Mouse (Mus musculus) midbrain, postnatal 0 days (tissue): Measurements from ENCODE around the gene Kif26a. TPM values are rescaled to one million over a fixed set of nuclear protein-coding genes. Genes with fewer than 3 reads are reported as not detected.

ENCODE experiments used
- ATAC-seq: fragments of 200-750 bp; cut with Nextera tagmentation; 2 replicates; pipeline ENCODE4 v1.8.0; 2017; ENCODE audit warnings: moderate number of reproducible peaks, mild to moderate bottlenecking, moderate TSS enrichment, moderate library complexity; ENCODE audit not compliant: low FRiP score
- DNase-seq: peaks from one replicate; pipeline ENCODE4 v3.0.0-alpha.2; 2015; ENCODE audit warnings: low spot score
- H3K27ac ChIP-seq: fragments of 300-500 bp; sonication (generic); 2 replicates; pipeline ENCODE4 v1.5.1; 2014; ENCODE audit warnings: low read depth, mild to moderate bottlenecking, low read length, mixed read lengths
- H3K27me3 ChIP-seq: fragments of 300-500 bp; sonication (generic); 2 replicates; pipeline ENCODE4 v1.6.1; 2014; ENCODE audit warnings: low read length, control low read depth, mixed read lengths; ENCODE audit not compliant: insufficient read depth
- H3K36me3 ChIP-seq: fragments of 300-500 bp; sonication (generic); 2 replicates; pipeline ENCODE4 v1.6.1; 2014; ENCODE audit warnings: low read length, control low read depth, mixed read lengths; ENCODE audit not compliant: insufficient read depth
- H3K4me1 ChIP-seq: fragments of 300-500 bp; sonication (generic); 2 replicates; pipeline ENCODE4 v1.6.1; 2014; ENCODE audit warnings: mild to moderate bottlenecking, control low read depth, antibody characterized with exemption, low read length, mixed read lengths; ENCODE audit not compliant: insufficient read depth
- H3K4me2 ChIP-seq: fragments of 300-500 bp; sonication (generic); 2 replicates; pipeline ENCODE4 v1.6.1; 2014; ENCODE audit warnings: low read depth, mild to moderate bottlenecking, low read length, mixed read lengths; ENCODE audit not compliant: poor library complexity, severe bottlenecking
- H3K4me3 ChIP-seq: fragments of 300-500 bp; sonication (generic); 2 replicates; pipeline ENCODE4 v1.5.1; 2014; ENCODE audit warnings: low read depth, mild to moderate bottlenecking, low read length, moderate library complexity
- H3K9ac ChIP-seq: fragments of 300-500 bp; sonication (generic); replicated peaks from 2 replicates; pipeline ENCODE4 v1.6.1; 2014; ENCODE audit warnings: mild to moderate bottlenecking, low read length, moderate library complexity, mixed read lengths; ENCODE audit not compliant: poor library complexity, severe bottlenecking
- H3K9me3 ChIP-seq: fragments of 300-500 bp; sonication (generic); 2 replicates; pipeline ENCODE4 v1.6.1; 2016; ENCODE audit warnings: low read length, control low read depth
- CTCF ChIP-seq: IDR thresholded peaks from 2 replicates; pipeline ENCODE4 v1.5.1; 2016; ENCODE audit warnings: antibody characterized with exemption, mild to moderate bottlenecking
- WGBS: fragments of 180-500 bp; shearing (Covaris S2); extraction: QIAGEN DNeasy Blood & Tissue Kit; methylation state at CpG from one replicate; pipeline ENCODE4 v1.1.7; 2014; 5-methylcytosine and 5-hydroxymethylcytosine counted together
- polyA plus RNA-seq: library from polyadenylated mRNA; unstranded; fragments of >200 nt; fragmentation: Nextera tagmentation; extraction: Ambion mirVana; gene quantifications from 2 replicates; pipeline ENCODE4 v1.2.1, GENCODE M21; 2015
- total RNA-seq: library from RNA; depleted of rRNA; stranded (reverse); fragments of >200 nt; gene quantifications from 2 replicates; pipeline ENCODE4 v1.2.3, GENCODE M21; 2014; rRNA removed

The Kif26a gene
- total RNA-seq (24.1 and 26.5 TPM in 2 replicates), polyA plus RNA-seq (1.9 and 2.4 TPM in 2 replicates)

GRCm38 (mm10) chr12:112145875-112146651 lies at the start of gene Kif26a:
Kif26a (plus strand) TSS chr12:112146208.
- H3K27me3 ChIP-seq, result peaks cover 11% of the 10 kb centered on the region; the same call in 1 of the 2 replicates
- ATAC-seq, result peak; percentile 25
- H3K4me1 ChIP-seq, result peaks cover 5% of the 10 kb centered on the region; the same call in 1 of the 2 replicates

GRCm38 (mm10) chr12:112096733-112097117 lies 49.3 kb upstream of the Kif26a start:
- Histone ChIP-seq H3K9ac (no peak overlapping the region), H3K4me1 (no peaks in the 10 kb centered on the region), H3K4me2 (no peak overlapping the region), H3K27me3 (no peaks in the 10 kb centered on the region), H3K9me3 (no peaks in the 10 kb centered on the region), H3K27ac (no peak overlapping the region), H3K4me3 (no peak overlapping the region), H3K36me3 (no peaks in the 10 kb centered on the region)
- no peak for ATAC-seq
- 79% methylated on average over 8 of the region's 8 CpGs for WGBS
- DNase-seq, result no peak
- no peak for TF ChIP-seq CTCF

More at GRCm38 (mm10) chr12:112145875-112146651, at the start of gene Kif26a:
- WGBS, result 2% methylated on average over 65 of the region's 68 CpGs
- no peak for DNase-seq
- H3K36me3 ChIP-seq, result no peaks in the 10 kb centered on the region
- peak within 1 kb of the TSS; percentile 2; the same call in 1 of the 2 replicates for H3K27ac ChIP-seq
- peak within 1 kb of the TSS; percentile 57 for H3K9ac ChIP-seq
- H3K4me3 ChIP-seq, result peak within 1 kb of the TSS; percentile 63
- TF ChIP-seq CTCF, result peak; percentile 76
- H3K9me3 ChIP-seq, result no peaks in the 10 kb centered on the region
- peak within 1 kb of the TSS; percentile 68 for H3K4me2 ChIP-seq

- DNase-seq, result no peak
- no peaks in the 10 kb centered on the region for H3K27me3 ChIP-seq
- 48% methylated on average over 4 of the region's 4 CpGs for WGBS
- H3K4me1 ChIP-seq, result no peaks in the 10 kb centered on the region
- H3K4me2 ChIP-seq, result no peak overlapping the region
- H3K27ac ChIP-seq, result no peak overlapping the region
- no peak overlapping the region for H3K4me3 ChIP-seq
- no peaks in the 10 kb centered on the region for H3K9me3 ChIP-seq
- no peak for ATAC-seq
- H3K9ac ChIP-seq, result no peak overlapping the region
- no peak for TF ChIP-seq CTCF
- no peaks in the 10 kb centered on the region for H3K36me3 ChIP-seq
Observed at GRCm38 (mm10) chr12:112100106-112100505, 45.9 kb upstream of the Kif26a start.

GRCm38 (mm10) chr12:112101045-112101444 lies 45.0 kb upstream of the Kif26a start:
- DNase-seq, result peak; percentile 35
- H3K27me3 ChIP-seq, result no peaks in the 10 kb centered on the region
- H3K4me3 ChIP-seq, result no peak overlapping the region
- H3K36me3 ChIP-seq, result no peaks in the 10 kb centered on the region
- H3K9me3 ChIP-seq, result no peaks in the 10 kb centered on the region
- no peak overlapping the region for H3K27ac ChIP-seq
- no peak overlapping the region for H3K9ac ChIP-seq
- 55% methylated on average over 4 of the region's 4 CpGs for WGBS
- TF ChIP-seq CTCF, result peak; percentile 54
- no peak overlapping the region for H3K4me2 ChIP-seq
- no peaks in the 10 kb centered on the region for H3K4me1 ChIP-seq
- ATAC-seq, result no peak

GRCm38 (mm10) chr12:112103179-112103578 lies 42.8 kb upstream of the Kif26a start:
- WGBS, result 88% methylated on average over 5 of the region's 5 CpGs
- no peaks in the 10 kb centered on the region for H3K9me3 ChIP-seq
- no peak for TF ChIP-seq CTCF
- no peak overlapping the region for H3K4me3 ChIP-seq
- no peak overlapping the region for H3K27ac ChIP-seq
- no peaks in the 10 kb centered on the region for H3K27me3 ChIP-seq
- no peak for ATAC-seq
- no peak for DNase-seq
- no peaks in the 10 kb centered on the region for H3K36me3 ChIP-seq
- no peaks in the 10 kb centered on the region for H3K4me1 ChIP-seq
- H3K4me2 ChIP-seq, result no peak overlapping the region
- no peak overlapping the region for H3K9ac ChIP-seq

GRCm38 (mm10) chr12:112104890-112105289 lies 41.1 kb upstream of the Kif26a start:
- WGBS, result 89% methylated on average over 11 of the region's 11 CpGs
- H3K36me3 ChIP-seq, result no peaks in the 10 kb centered on the region
- TF ChIP-seq CTCF, result no peak
- no peaks in the 10 kb centered on the region for H3K27me3 ChIP-seq
- no peaks in the 10 kb centered on the region for H3K9me3 ChIP-seq
- no peak overlapping the region for H3K9ac ChIP-seq
- ATAC-seq (no peak), DNase-seq (no peak)
- no peak overlapping the region for H3K27ac ChIP-seq
- no peak overlapping the region for H3K4me2 ChIP-seq
- no peak overlapping the region for H3K4me3 ChIP-seq
- H3K4me1 ChIP-seq, result no peaks in the 10 kb centered on the region
